Mouse (Mus musculus): ENCODE results near the gene Hdgfl3. TPM values are rescaled to one million over a fixed set of nuclear protein-coding genes. Genes with fewer than 3 reads are reported as not detected.

Hdgfl3 gene
- total and polyA plus RNA-seq, 2 experiments from 2014 or later, result 7.3 to 10.2 TPM

DNA sequence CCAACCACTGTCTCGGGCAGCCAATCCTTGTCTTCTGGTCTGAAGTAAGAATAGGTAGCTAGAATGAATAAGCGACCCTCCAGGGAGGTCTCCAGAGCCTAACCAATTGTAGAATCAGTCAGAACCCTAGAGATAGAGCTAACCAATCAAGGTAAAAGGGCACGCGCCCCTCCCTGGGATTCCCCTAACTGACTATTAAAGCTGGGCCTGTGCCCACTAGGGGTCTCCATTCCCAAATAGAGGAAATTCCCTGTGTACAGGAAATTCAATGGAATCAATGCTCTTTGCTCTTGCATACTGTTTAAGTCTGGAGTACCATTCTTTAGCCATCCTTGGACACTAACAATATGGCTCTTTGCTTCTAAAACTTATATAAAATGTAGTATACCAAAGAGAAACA is 11.1 kb upstream of the Hdgfl3 start:
- H3K36me3 ChIP-seq (replicated peaks; ENCODE audit: control insufficient read depth, insufficient read depth, low read length), result no peaks in the 10 kb centered on the region
- H3K4me2 ChIP-seq (ENCODE audit: low read depth, low read length), result no peak overlapping the region
- no peaks in the 10 kb centered on the region for H3K4me1 ChIP-seq (ENCODE audit: control insufficient read depth, insufficient read depth)
- no peaks in the 10 kb centered on the region for H3K27me3 ChIP-seq (ENCODE audit: control insufficient read depth, insufficient read depth, low read length)
- no peak overlapping the region for H3K9ac ChIP-seq (replicated peaks; ENCODE audit: low read depth, low read length)
- no peaks in the 10 kb centered on the region for H3K9me3 ChIP-seq (replicated peaks; ENCODE audit: control insufficient read depth, low read length)
- H3K4me3 ChIP-seq (ENCODE audit: low read depth, low read length), result no peak overlapping the region
- WGBS, result 27% methylated on average over 4 of the region's 4 CpGs
- ATAC-seq (ENCODE audit: insufficient read depth, low read depth), result no peak
- DNase-seq (ENCODE audit: low spot score), result no peak
- TF ChIP-seq CTCF (IDR thresholded peaks at IDR 0.05; ENCODE audit: low read depth) (no peak), EP300 (IDR thresholded peaks at IDR 0.05; ENCODE audit: low read depth) (no peak)
- no peak overlapping the region for H3K27ac ChIP-seq (ENCODE audit: low read depth)

DNA sequence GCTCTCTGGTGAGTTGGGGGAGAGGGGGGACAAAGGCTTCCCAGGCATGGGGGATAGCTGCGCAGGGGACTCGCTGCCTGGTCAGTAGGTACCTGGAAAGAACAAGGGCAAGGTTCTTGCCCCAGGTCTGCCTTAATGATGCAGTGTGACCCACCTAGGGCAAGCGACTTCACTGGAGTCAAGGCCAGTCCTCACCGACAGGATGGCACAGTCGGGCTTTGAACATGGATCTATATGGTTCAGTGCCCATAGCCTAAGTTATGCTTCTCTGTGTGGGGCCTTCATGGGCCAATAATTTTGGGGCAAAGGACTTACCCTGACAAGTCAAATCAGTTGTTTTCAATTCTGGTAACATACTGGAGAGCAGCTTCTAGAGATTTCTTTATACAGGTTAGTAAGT is 533 bp upstream of the Hdgfl3 start:
- peak overlapping the region; percentile 89 for H3K9ac ChIP-seq (replicated peaks; ENCODE audit: low read depth, low read length)
- 18% methylated on average over 5 of the region's 5 CpGs for WGBS
- 0 out of 2 replicates have a peak, but pooled peaks have one; percentile 9 for ATAC-seq (ENCODE audit: insufficient read depth, low read depth)
- no peaks in the 10 kb centered on the region for H3K9me3 ChIP-seq (replicated peaks; ENCODE audit: control insufficient read depth, low read length)
- no peak overlapping the region for H3K27ac ChIP-seq (ENCODE audit: low read depth)
- peak overlapping the region; percentile 96 for H3K4me3 ChIP-seq (ENCODE audit: low read depth, low read length)
- no peaks in the 10 kb centered on the region for H3K36me3 ChIP-seq (replicated peaks; ENCODE audit: control insufficient read depth, insufficient read depth, low read length)
- TF ChIP-seq CTCF (IDR thresholded peaks at IDR 0.05; ENCODE audit: low read depth) (no peak), EP300 (IDR thresholded peaks at IDR 0.05; ENCODE audit: low read depth) (no peak)
- DNase-seq (ENCODE audit: low spot score), result no peak
- 0 out of 2 replicates have a peak, but pooled peaks cover 8% of the 10 kb centered on the region for H3K27me3 ChIP-seq (ENCODE audit: control insufficient read depth, insufficient read depth, low read length)
- H3K4me2 ChIP-seq (ENCODE audit: low read depth, low read length), result peak overlapping the region; percentile 98
- H3K4me1 ChIP-seq (ENCODE audit: control insufficient read depth, insufficient read depth), result peaks cover 9% of the 10 kb centered on the region; the same call in 1 of the 2 replicates

DNA sequence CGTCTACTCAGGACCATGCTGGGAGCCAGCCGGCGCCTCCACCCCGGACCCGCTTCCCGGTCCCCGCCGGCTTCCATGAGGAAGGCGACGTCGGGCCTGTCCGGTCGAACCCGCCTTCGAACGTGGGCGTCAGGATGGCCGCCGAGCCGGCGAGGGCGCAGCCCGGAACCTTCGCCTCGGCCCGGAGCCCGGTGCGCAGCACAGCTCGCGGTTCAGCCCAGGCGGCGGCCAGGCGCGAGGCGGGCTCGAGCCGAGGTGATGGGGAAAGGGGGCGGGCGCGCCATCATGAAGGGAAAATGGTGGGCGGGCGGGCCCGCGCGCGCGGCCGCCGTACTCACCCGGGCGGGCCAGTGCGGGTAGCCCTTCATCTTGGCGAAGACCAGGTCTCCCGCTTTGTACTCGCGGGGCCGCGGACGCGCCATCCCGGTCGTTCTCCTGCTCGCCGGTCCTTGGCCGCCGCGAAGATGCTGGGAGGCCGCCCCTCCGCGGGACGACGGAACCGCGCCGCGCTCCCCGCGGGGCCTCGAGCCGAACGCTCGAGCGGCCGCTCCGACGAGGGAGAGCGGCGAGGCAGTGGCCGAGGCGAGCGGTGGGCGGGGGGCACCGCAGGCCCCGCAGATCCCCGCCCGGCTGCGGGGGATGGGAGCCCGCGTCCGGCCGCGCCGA is 539 bp downstream of the Hdgfl3 start:
- Histone ChIP-seq H3K4me2 (ENCODE audit: low read depth, low read length) (peak overlapping the region; percentile 98), H3K27ac (ENCODE audit: low read depth) (peak overlapping the region; percentile 84), H3K4me1 (ENCODE audit: control insufficient read depth, insufficient read depth) (peaks cover 9% of the 10 kb centered on the region; the same call in 1 of the 2 replicates), H3K9me3 (replicated peaks; ENCODE audit: control insufficient read depth, low read length) (no peaks in the 10 kb centered on the region), H3K36me3 (replicated peaks; ENCODE audit: control insufficient read depth, insufficient read depth, low read length) (no peaks in the 10 kb centered on the region), H3K4me3 (ENCODE audit: low read depth, low read length) (peak overlapping the region; percentile 96), H3K9ac (replicated peaks; ENCODE audit: low read depth, low read length) (peak overlapping the region; percentile 89), H3K27me3 (ENCODE audit: control insufficient read depth, insufficient read depth, low read length) (0 out of 2 replicates have a peak, but pooled peaks cover 8% of the 10 kb centered on the region)
- DNase-seq (ENCODE audit: low spot score), result peak; percentile 39
- ATAC-seq (ENCODE audit: insufficient read depth, low read depth), result peak; percentile 84
- TF ChIP-seq CTCF (IDR thresholded peaks at IDR 0.05; ENCODE audit: low read depth) (no peak), EP300 (IDR thresholded peaks at IDR 0.05; ENCODE audit: low read depth) (no peak)
- under 1% methylated on average over 94 of the region's 103 CpGs for WGBS

DNA sequence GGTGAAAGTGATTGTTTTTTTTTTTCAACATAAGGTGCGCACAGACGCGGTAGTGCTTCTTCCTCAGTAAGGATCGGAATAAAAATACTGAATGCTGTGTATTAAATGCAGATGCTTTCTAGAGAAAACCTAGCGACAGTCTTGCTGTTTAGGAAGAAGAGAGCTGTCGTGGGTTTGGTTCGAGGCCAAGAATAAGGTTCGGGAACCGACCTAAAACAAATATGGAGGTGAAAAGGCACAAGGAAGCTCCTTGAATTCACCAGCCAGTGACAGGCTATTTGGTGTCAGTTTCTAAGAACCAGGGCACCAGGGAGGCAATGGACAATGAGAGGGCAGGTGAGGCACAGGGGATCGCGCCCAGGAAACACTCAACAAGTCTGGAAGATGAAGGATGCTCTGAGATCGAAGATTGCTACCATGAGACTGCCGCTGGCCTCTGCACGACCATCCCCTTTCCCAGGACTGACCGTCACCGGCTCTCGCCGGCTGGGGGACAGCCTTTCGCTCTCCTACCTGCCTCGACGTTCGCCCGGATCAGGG is 1.1 kb downstream of the Hdgfl3 start:
- H3K9me3 ChIP-seq (replicated peaks; ENCODE audit: control insufficient read depth, low read length), result no peaks in the 10 kb centered on the region
- H3K27ac ChIP-seq (ENCODE audit: low read depth), result peak overlapping the region; percentile 84
- DNase-seq (ENCODE audit: low spot score) (peak; percentile 23), ATAC-seq (ENCODE audit: insufficient read depth, low read depth) (no peak)
- H3K4me1 ChIP-seq (ENCODE audit: control insufficient read depth, insufficient read depth), result peaks cover 13% of the 10 kb centered on the region
- H3K9ac ChIP-seq (replicated peaks; ENCODE audit: low read depth, low read length), result peak overlapping the region; percentile 89
- H3K36me3 ChIP-seq (replicated peaks; ENCODE audit: control insufficient read depth, insufficient read depth, low read length), result no peaks in the 10 kb centered on the region
- TF ChIP-seq EP300 (IDR thresholded peaks at IDR 0.05; ENCODE audit: low read depth) (no peak), CTCF (IDR thresholded peaks at IDR 0.05; ENCODE audit: low read depth) (no peak)
- WGBS, result 9% methylated on average over 23 of the region's 23 CpGs
- H3K27me3 ChIP-seq (ENCODE audit: control insufficient read depth, insufficient read depth, low read length), result 0 out of 2 replicates have a peak, but pooled peaks cover 8% of the 10 kb centered on the region
- peak overlapping the region; percentile 96 for H3K4me3 ChIP-seq (ENCODE audit: low read depth, low read length)
- peak overlapping the region; percentile 98 for H3K4me2 ChIP-seq (ENCODE audit: low read depth, low read length)

DNA sequence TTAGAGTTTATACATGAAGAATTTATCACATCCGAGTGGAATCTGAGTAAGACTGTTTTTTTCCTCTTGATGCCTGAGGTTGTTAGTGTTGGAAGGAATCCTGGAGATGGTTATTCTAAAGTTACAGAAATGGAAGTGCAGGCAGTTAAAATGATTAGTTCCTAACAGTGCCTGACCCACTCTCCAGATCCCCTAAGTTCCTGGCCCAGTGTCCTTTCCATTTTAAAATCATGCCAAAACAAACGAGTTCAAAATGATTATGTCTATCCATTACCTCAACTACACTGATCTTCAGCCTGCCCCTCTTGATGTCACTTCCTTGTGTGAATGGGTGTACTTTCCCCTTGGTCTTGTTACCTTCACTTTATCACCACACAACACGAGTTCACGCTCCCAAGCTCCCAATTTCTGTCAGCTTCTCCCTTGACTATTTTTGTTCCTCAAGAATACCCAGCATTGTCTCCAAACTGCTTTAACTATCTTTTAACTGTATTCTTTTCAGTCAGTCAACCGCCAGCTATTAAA is 1.7 kb downstream of the Hdgfl3 start:
- peak overlapping the region; percentile 98 for H3K4me2 ChIP-seq (ENCODE audit: low read depth, low read length)
- peak overlapping the region; percentile 96 for H3K4me3 ChIP-seq (ENCODE audit: low read depth, low read length)
- no peak overlapping the region for H3K27ac ChIP-seq (ENCODE audit: low read depth)
- H3K27me3 ChIP-seq (ENCODE audit: control insufficient read depth, insufficient read depth, low read length), result 0 out of 2 replicates have a peak, but pooled peaks cover 8% of the 10 kb centered on the region
- ATAC-seq (ENCODE audit: insufficient read depth, low read depth), result no peak
- H3K36me3 ChIP-seq (replicated peaks; ENCODE audit: control insufficient read depth, insufficient read depth, low read length), result no peaks in the 10 kb centered on the region
- WGBS, result 43% methylated on average over 5 of the region's 5 CpGs
- TF ChIP-seq CTCF (IDR thresholded peaks at IDR 0.05; ENCODE audit: low read depth) (no peak), EP300 (IDR thresholded peaks at IDR 0.05; ENCODE audit: low read depth) (no peak)
- no peaks in the 10 kb centered on the region for H3K9me3 ChIP-seq (replicated peaks; ENCODE audit: control insufficient read depth, low read length)
- peak; percentile 10 for DNase-seq (ENCODE audit: low spot score)
- 0 out of 2 replicates have a peak overlapping the region, but pooled peaks have one; percentile 89 for H3K9ac ChIP-seq (replicated peaks; ENCODE audit: low read depth, low read length)
- peaks cover 15% of the 10 kb centered on the region for H3K4me1 ChIP-seq (ENCODE audit: control insufficient read depth, insufficient read depth)

Data from heart, postnatal 0 days (tissue).